Mouse (Mus musculus): Measurements from ENCODE around the gene Aoah. TPM values are rescaled to one million over a fixed set of nuclear protein-coding genes. Genes with fewer than 3 reads are reported as not detected.
A peak's percentile ranks its signal among the peaks of the same experiment; 100 is the strongest.

The Aoah gene
- polyA plus RNA-seq, 2 experiments = 1.3 TPM

DNA sequence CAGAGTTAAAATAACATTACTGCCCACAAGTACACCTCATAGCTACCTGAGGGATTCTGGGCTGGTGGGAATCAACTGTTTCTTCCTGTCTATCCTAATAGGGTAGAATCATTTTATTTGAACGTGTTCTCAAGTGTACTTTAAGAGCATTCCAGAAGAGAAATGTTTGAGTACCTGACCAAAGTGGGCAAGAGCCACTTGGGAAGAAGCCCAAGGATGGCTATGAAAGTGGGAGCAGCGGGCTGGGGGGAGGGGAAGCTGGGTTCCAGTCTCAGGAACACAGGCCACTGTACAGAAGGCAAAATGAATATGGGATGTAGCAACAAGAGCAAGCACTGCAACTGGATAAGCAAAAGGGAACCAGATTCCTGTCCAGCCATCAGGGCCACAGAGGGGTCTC is 111.3 kb downstream of the Aoah start:
- whole genome bisulfite sequencing = 82% methylated on average over 2 of the region's 2 CpGs
- H3K4me1 ChIP-seq (ENCODE audit: control insufficient read depth, insufficient read depth, low read length) = no peaks in the 10 kb centered on the region

DNA sequence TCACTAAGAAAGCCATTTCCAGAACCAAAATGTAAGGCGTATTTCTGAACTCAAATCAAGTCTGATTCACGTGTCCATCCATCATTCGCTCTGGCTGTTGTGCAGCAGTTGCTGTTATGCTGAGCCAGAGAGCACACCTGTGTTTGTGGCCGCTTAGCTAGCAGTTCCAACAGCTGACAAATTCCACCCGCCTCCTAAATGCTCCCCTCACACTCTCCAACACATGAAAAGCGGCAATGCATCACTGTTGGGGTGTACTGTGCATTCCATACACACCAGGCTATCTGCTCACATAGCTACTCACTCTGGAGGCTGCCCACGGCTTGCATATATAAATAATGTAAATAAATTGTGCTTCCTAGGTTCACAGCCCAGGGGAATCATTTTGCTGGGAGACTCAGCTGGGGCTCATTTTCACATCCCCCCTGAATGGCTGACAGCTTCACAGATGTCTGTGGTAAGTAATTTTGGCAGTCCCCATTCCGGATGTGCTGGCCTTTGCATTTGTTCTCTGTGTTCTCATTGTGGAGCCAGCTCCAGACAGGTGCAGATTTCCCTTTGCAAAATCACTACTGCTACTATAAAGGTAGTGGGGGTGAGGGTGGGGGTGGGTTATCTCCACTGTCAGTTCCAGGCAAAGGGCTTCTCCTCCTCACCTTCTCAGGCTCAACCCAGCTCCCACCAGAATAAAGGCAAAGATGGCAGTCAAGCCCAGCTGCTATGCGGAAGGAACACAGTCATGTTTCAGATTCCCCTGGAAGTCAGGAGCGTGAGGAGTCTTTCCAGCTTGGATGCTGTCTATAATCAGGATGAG is 123.0 kb downstream of the Aoah start:
- TF ChIP-seq POLR2A (IDR thresholded peaks at IDR 0.05; ENCODE audit: borderline replicate concordance, extremely low read depth, insufficient read depth, insufficient read length) = no peak
- Histone ChIP-seq H3K9ac (ENCODE audit: low read depth, low read length, severe bottlenecking) (no peak overlapping the region), H3K36me3 (ENCODE audit: control insufficient read depth, insufficient read depth, low read length) (no peaks in the 10 kb centered on the region), H3K4me3 (replicated peaks; ENCODE audit: low read length) (no peak overlapping the region), H3K4me2 (replicated peaks; ENCODE audit: low read depth, low read length, severe bottlenecking) (no peak overlapping the region), H3K27ac (replicated peaks; ENCODE audit: low read depth, low read length) (no peak overlapping the region), H3K27me3 (ENCODE audit: control insufficient read depth, insufficient read depth, low read length) (no peaks in the 10 kb centered on the region), H3K9me3 (ENCODE audit: control insufficient read depth, low read length) (no peaks in the 10 kb centered on the region), H3K4me1 (ENCODE audit: control insufficient read depth, insufficient read depth, low read length) (no peaks in the 10 kb centered on the region)
- DNase-seq (ENCODE audit: low spot score) (peak; percentile 56), ATAC-seq (ENCODE audit: low FRiP score, low read depth) (peak; percentile 57)
- WGBS = 62% methylated on average over 10 of the region's 10 CpGs

More for the DNA sequence above, 111.3 kb downstream of the Aoah start:
- no peak for TF ChIP-seq POLR2A (IDR thresholded peaks at IDR 0.05; ENCODE audit: borderline replicate concordance, extremely low read depth, insufficient read depth, insufficient read length)
- DNase-seq (ENCODE audit: low spot score) = no peak
- Histone ChIP-seq H3K27ac (replicated peaks; ENCODE audit: low read depth, low read length) (no peak overlapping the region), H3K36me3 (ENCODE audit: control insufficient read depth, insufficient read depth, low read length) (no peaks in the 10 kb centered on the region), H3K27me3 (ENCODE audit: control insufficient read depth, insufficient read depth, low read length) (no peaks in the 10 kb centered on the region), H3K4me2 (replicated peaks; ENCODE audit: low read depth, low read length, severe bottlenecking) (no peak overlapping the region), H3K9me3 (ENCODE audit: control insufficient read depth, low read length) (no peaks in the 10 kb centered on the region), H3K9ac (ENCODE audit: low read depth, low read length, severe bottlenecking) (no peak overlapping the region), H3K4me3 (replicated peaks; ENCODE audit: low read length) (no peak overlapping the region)
- ATAC-seq (ENCODE audit: low FRiP score, low read depth) = no peak

DNA sequence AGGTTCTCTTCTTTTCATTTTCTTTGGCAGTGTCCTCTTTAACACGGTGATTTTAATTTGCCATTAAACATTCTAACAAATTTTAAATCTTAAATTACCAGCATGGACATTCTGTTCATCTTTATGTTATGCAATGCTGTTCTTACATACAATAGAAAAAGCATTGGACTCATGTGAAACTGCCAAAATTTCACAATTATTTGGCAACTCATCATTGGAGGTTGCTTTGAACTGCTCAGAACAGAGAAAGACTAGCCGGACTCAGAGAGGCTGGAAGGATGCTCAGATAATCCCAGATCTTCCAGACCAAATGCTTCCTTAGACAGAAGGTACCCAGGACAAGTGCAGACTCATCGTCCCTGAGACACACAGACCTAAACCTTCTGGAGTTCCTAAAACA is 126.5 kb downstream of the Aoah start:
- no peaks in the 10 kb centered on the region for H3K27me3 ChIP-seq (ENCODE audit: control insufficient read depth, insufficient read depth, low read length)
- 89% methylated on average over 3 of the region's 3 CpGs for WGBS
- no peak for ATAC-seq (ENCODE audit: low FRiP score, low read depth)

DNA sequence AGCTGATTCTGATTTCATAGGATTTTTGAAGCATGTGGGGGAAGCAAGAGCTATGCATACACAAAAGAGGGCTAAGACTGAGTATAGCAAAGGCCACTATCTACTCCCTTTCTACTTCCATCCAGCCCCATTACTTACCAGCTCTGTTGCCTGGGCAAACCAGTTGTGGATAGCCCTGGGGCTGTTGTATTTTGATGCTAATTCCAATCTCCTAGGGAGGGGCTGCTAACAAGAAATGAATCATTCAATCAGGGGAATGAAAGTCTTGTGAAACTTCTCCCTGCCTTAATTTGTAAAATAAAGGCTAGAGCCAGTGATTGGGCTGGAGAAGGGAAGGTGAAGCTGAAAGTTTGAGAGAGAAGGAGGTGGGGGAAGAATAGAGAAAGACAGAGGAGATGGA is 142.1 kb downstream of the Aoah start:
- Histone ChIP-seq H3K4me1 (ENCODE audit: control insufficient read depth, insufficient read depth, low read length) (no peaks in the 10 kb centered on the region), H3K4me2 (replicated peaks; ENCODE audit: low read depth, low read length, severe bottlenecking) (no peak overlapping the region), H3K27me3 (ENCODE audit: control insufficient read depth, insufficient read depth, low read length) (no peaks in the 10 kb centered on the region), H3K36me3 (ENCODE audit: control insufficient read depth, insufficient read depth, low read length) (no peaks in the 10 kb centered on the region), H3K27ac (replicated peaks; ENCODE audit: low read depth, low read length) (no peak overlapping the region), H3K9me3 (ENCODE audit: control insufficient read depth, low read length) (no peaks in the 10 kb centered on the region), H3K9ac (ENCODE audit: low read depth, low read length, severe bottlenecking) (no peak overlapping the region), H3K4me3 (replicated peaks; ENCODE audit: low read length) (no peak overlapping the region)
- DNase-seq (ENCODE audit: low spot score) (no peak), ATAC-seq (ENCODE audit: low FRiP score, low read depth) (no peak)
- no peak for TF ChIP-seq POLR2A (IDR thresholded peaks at IDR 0.05; ENCODE audit: borderline replicate concordance, extremely low read depth, insufficient read depth, insufficient read length)

More for the DNA sequence above, 126.5 kb downstream of the Aoah start:
- H3K4me3 ChIP-seq (replicated peaks; ENCODE audit: low read length) = no peak overlapping the region
- H3K9ac ChIP-seq (ENCODE audit: low read depth, low read length, severe bottlenecking) = no peak overlapping the region
- H3K4me1 ChIP-seq (ENCODE audit: control insufficient read depth, insufficient read depth, low read length) = no peaks in the 10 kb centered on the region
- H3K4me2 ChIP-seq (replicated peaks; ENCODE audit: low read depth, low read length, severe bottlenecking) = no peak overlapping the region
- DNase-seq (ENCODE audit: low spot score) = no peak
- TF ChIP-seq POLR2A (IDR thresholded peaks at IDR 0.05; ENCODE audit: borderline replicate concordance, extremely low read depth, insufficient read depth, insufficient read length) = no peak
- H3K36me3 ChIP-seq (ENCODE audit: control insufficient read depth, insufficient read depth, low read length) = no peaks in the 10 kb centered on the region
- no peaks in the 10 kb centered on the region for H3K9me3 ChIP-seq (ENCODE audit: control insufficient read depth, low read length)
- H3K27ac ChIP-seq (replicated peaks; ENCODE audit: low read depth, low read length) = no peak overlapping the region

DNA sequence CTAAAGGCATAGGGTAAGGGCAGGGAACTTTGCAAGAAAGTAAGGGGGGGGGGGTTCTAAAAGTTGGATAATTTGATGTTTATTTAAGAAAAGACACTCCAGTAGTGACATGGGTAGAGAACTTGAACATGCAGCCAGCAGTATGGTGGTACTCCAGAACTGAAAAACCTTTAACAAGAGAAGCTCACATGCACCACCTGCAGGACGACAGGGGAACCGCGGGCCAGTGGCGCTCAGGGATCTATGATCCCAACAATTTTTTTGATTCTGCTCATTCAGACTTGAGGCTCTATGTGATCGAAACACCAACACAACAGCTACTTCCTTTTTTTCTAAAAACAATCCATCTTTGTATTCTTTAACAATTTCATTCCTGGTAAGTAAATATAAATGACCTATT is 143.5 kb downstream of the Aoah start:
- peak; percentile 37 for DNase-seq (ENCODE audit: low spot score)
- H3K27me3 ChIP-seq (ENCODE audit: control insufficient read depth, insufficient read depth, low read length) = no peaks in the 10 kb centered on the region
- H3K9me3 ChIP-seq (ENCODE audit: control insufficient read depth, low read length) = no peaks in the 10 kb centered on the region
- H3K27ac ChIP-seq (replicated peaks; ENCODE audit: low read depth, low read length) = no peak overlapping the region
- H3K36me3 ChIP-seq (ENCODE audit: control insufficient read depth, insufficient read depth, low read length) = no peaks in the 10 kb centered on the region
- no peak overlapping the region for H3K4me3 ChIP-seq (replicated peaks; ENCODE audit: low read length)
- H3K4me1 ChIP-seq (ENCODE audit: control insufficient read depth, insufficient read depth, low read length) = no peaks in the 10 kb centered on the region
- no peak overlapping the region for H3K4me2 ChIP-seq (replicated peaks; ENCODE audit: low read depth, low read length, severe bottlenecking)
- no peak for TF ChIP-seq POLR2A (IDR thresholded peaks at IDR 0.05; ENCODE audit: borderline replicate concordance, extremely low read depth, insufficient read depth, insufficient read length)
- H3K9ac ChIP-seq (ENCODE audit: low read depth, low read length, severe bottlenecking) = no peak overlapping the region
- 24% methylated on average over 5 of the region's 5 CpGs for WGBS
- no peak for ATAC-seq (ENCODE audit: low FRiP score, low read depth)

Data from limb, embryonic 14.5 days (tissue).